Mouse (Mus musculus) liver, embryonic 13.5 days (tissue): Measurements from ENCODE around the gene Rnf180. TPM values are rescaled to one million over a fixed set of nuclear protein-coding genes. Genes with fewer than 3 reads are reported as not detected.

ENCODE experiments used
- ATAC-seq: fragments of 200-750 bp; cut with Nextera tagmentation; 2 replicates; pipeline ENCODE4 v1.8.0; 2017; ENCODE audit warnings: low read depth, mild to moderate bottlenecking, moderate number of reproducible peaks, moderate library complexity
- DNase-seq: peaks from one replicate; pipeline ENCODE4 v3.0.0; 2022
- H3K27ac ChIP-seq: fragments of 300-500 bp; sonication (generic); 2 replicates; pipeline ENCODE4 v1.5.1; 2015; ENCODE audit warnings: moderate library complexity, mild to moderate bottlenecking, inconsistent platforms
- H3K27me3 ChIP-seq: fragments of 300-500 bp; sonication (generic); 2 replicates; pipeline ENCODE4 v1.6.1; 2015; ENCODE audit warnings: mild to moderate bottlenecking, inconsistent platforms
- H3K36me3 ChIP-seq: fragments of 300-500 bp; sonication (generic); 2 replicates; pipeline ENCODE4 v1.6.1; 2015; ENCODE audit warnings: mild to moderate bottlenecking, inconsistent platforms
- H3K4me1 ChIP-seq: fragments of 300-500 bp; sonication (generic); replicated peaks from 2 replicates; pipeline ENCODE4 v1.6.1; 2015; ENCODE audit warnings: inconsistent platforms
- H3K4me2 ChIP-seq: fragments of 300-500 bp; sonication (generic); 2 replicates; pipeline ENCODE4 v1.6.1; 2015; ENCODE audit warnings: inconsistent platforms, mild to moderate bottlenecking, moderate library complexity
- H3K4me3 ChIP-seq: fragments of 300-500 bp; sonication (generic); replicated peaks from 2 replicates; pipeline ENCODE4 v1.5.1; 2015; ENCODE audit warnings: mild to moderate bottlenecking, inconsistent platforms
- H3K9ac ChIP-seq: fragments of 300-500 bp; sonication (generic); 2 replicates; pipeline ENCODE4 v1.6.1; 2015; ENCODE audit warnings: mild to moderate bottlenecking, inconsistent platforms
- H3K9me3 ChIP-seq: fragments of 300-500 bp; sonication (generic); replicated peaks from 2 replicates; pipeline ENCODE4 v1.6.1; 2016; ENCODE audit warnings: inconsistent platforms
- WGBS: fragments of 180-500 bp; shearing (Covaris S2); methylation state at CpG from one replicate; pipeline ENCODE4 v1.1.7; 2015; ENCODE audit not compliant: insufficient replicate concordance; 5-methylcytosine and 5-hydroxymethylcytosine counted together
- polyA plus RNA-seq: library from polyadenylated mRNA; unstranded; fragments of >200 nt; fragmentation: Nextera tagmentation; extraction: Ambion mirVana; gene quantifications from 2 replicates; pipeline ENCODE4 v1.2.1, GENCODE M21; 2015

Gene Rnf180
- polyA plus RNA-seq, 1 experiment from 2014 or later = 0.96 TPM

- Histone ChIP-seq H3K4me3 (no peak overlapping the region), H3K27ac (no peak overlapping the region), H3K36me3 (no peaks in the 10 kb centered on the region), H3K27me3 (no peaks in the 10 kb centered on the region), H3K9me3 (no peaks in the 10 kb centered on the region), H3K9ac (no peak overlapping the region), H3K4me2 (no peak overlapping the region), H3K4me1 (no peaks in the 10 kb centered on the region)
- DNase-seq (no peak), ATAC-seq (no peak)
- 69% methylated on average over 3 of the region's 3 CpGs for WGBS
Observed at GRCm38 (mm10) chr13:105122092-105122491, 172.5 kb downstream of the Rnf180 start.

- H3K27me3 ChIP-seq = no peaks in the 10 kb centered on the region
- no peaks in the 10 kb centered on the region for H3K4me1 ChIP-seq
- ATAC-seq (no peak), DNase-seq (no peak)
- H3K36me3 ChIP-seq = no peaks in the 10 kb centered on the region
- no peak overlapping the region for H3K4me2 ChIP-seq
- no peak overlapping the region for H3K27ac ChIP-seq
- no peak overlapping the region for H3K9ac ChIP-seq
- no peaks in the 10 kb centered on the region for H3K9me3 ChIP-seq
- no peak overlapping the region for H3K4me3 ChIP-seq
Observed at GRCm38 (mm10) chr13:105121617-105122016, 173.0 kb downstream of the Rnf180 start.

GRCm38 (mm10) chr13:105111599-105111998 is 183.0 kb downstream of the Rnf180 start:
- no peak overlapping the region for H3K27ac ChIP-seq
- no peak overlapping the region for H3K4me3 ChIP-seq
- H3K4me2 ChIP-seq = no peak overlapping the region
- H3K4me1 ChIP-seq = peaks cover 7% of the 10 kb centered on the region; the same call in 1 of the 2 replicates
- H3K9ac ChIP-seq = no peak overlapping the region
- ATAC-seq (peak; percentile 88), DNase-seq (no peak)
- H3K9me3 ChIP-seq = no peaks in the 10 kb centered on the region
- WGBS = 35% methylated on average over 6 of the region's 6 CpGs
- H3K27me3 ChIP-seq = no peaks in the 10 kb centered on the region
- H3K36me3 ChIP-seq = no peaks in the 10 kb centered on the region

GRCm38 (mm10) chr13:105104385-105104784 is 190.2 kb downstream of the Rnf180 start:
- Histone ChIP-seq H3K4me2 (no peak overlapping the region), H3K27me3 (no peaks in the 10 kb centered on the region), H3K4me3 (no peak overlapping the region), H3K27ac (no peak overlapping the region), H3K9me3 (no peaks in the 10 kb centered on the region), H3K4me1 (0 out of 2 replicates have a peak, but pooled peaks cover 2% of the 10 kb centered on the region), H3K9ac (no peak overlapping the region), H3K36me3 (no peaks in the 10 kb centered on the region)
- ATAC-seq (peak; percentile 53; the same call in 1 of the 2 replicates), DNase-seq (no peak)
- 42% methylated on average over 2 of the region's 2 CpGs for WGBS

GRCm38 (mm10) chr13:105100705-105101104 is 193.9 kb downstream of the Rnf180 start:
- no peak for DNase-seq
- Histone ChIP-seq H3K36me3 (no peaks in the 10 kb centered on the region), H3K9ac (no peak overlapping the region), H3K27me3 (no peaks in the 10 kb centered on the region), H3K4me2 (no peak overlapping the region), H3K4me1 (0 out of 2 replicates have a peak, but pooled peaks cover 2% of the 10 kb centered on the region), H3K4me3 (no peak overlapping the region), H3K27ac (no peak overlapping the region), H3K9me3 (no peaks in the 10 kb centered on the region)
- 68% methylated on average over 4 of the region's 4 CpGs for WGBS
- no peak for ATAC-seq

GRCm38 (mm10) chr13:105096316-105096715 is 198.3 kb downstream of the Rnf180 start:
- Histone ChIP-seq H3K36me3 (no peaks in the 10 kb centered on the region), H3K9me3 (no peaks in the 10 kb centered on the region), H3K27ac (no peak overlapping the region), H3K4me1 (no peaks in the 10 kb centered on the region), H3K4me3 (no peak overlapping the region), H3K4me2 (no peak overlapping the region), H3K27me3 (no peaks in the 10 kb centered on the region), H3K9ac (no peak overlapping the region)
- DNase-seq (no peak), ATAC-seq (no peak)
- 57% methylated on average over 2 of the region's 2 CpGs for WGBS

- ATAC-seq (no peak), DNase-seq (no peak)
- 77% methylated on average over 3 of the region's 3 CpGs for WGBS
- Histone ChIP-seq H3K4me1 (no peaks in the 10 kb centered on the region), H3K27ac (no peak overlapping the region), H3K9ac (no peak overlapping the region), H3K36me3 (no peaks in the 10 kb centered on the region), H3K27me3 (no peaks in the 10 kb centered on the region), H3K4me3 (no peak overlapping the region), H3K4me2 (no peak overlapping the region), H3K9me3 (no peaks in the 10 kb centered on the region)
Observed at GRCm38 (mm10) chr13:105089276-105089675, 205.3 kb downstream of the Rnf180 start.

GRCm38 (mm10) chr13:105081862-105082261 is 212.8 kb downstream of the Rnf180 start, which contains the start of gene 4933425L06Rik:
Gene 4933425L06Rik, plus strand, starts transcription at chr13:105082122.
- DNase-seq = no peak
- Histone ChIP-seq H3K4me3 (no peak within 1 kb of the TSS), H3K27ac (no peak within 1 kb of the TSS), H3K9me3 (no peaks in the 10 kb centered on the region), H3K9ac (no peak within 1 kb of the TSS), H3K4me1 (no peaks in the 10 kb centered on the region), H3K4me2 (no peak within 1 kb of the TSS), H3K36me3 (no peaks in the 10 kb centered on the region), H3K27me3 (no peaks in the 10 kb centered on the region)
- 80% methylated on average over 10 of the region's 10 CpGs for WGBS
- ATAC-seq = no peak

Other genes with a start within 250 kb of the Rnf180 start
- gene Rgs7bp, start 239.9 kb downstream of the Rnf180 start, polyA plus RNA-seq = 0.35 and 0.38 TPM in 2 replicates
- gene 4933425L06Rik, start 212.7 kb downstream of the Rnf180 start, polyA plus RNA-seq = not detected in 2 replicates
- not detected in 2 replicates for gene Htr1a, start 148.8 kb upstream of the Rnf180 start, polyA plus RNA-seq